Mouse (Mus musculus) heart, postnatal 10 days (tissue): ENCODE data around the gene BC004004. TPM values are rescaled to one million over a fixed set of nuclear protein-coding genes. Genes with fewer than 3 reads are reported as not detected.

ENCODE experiments used
- DNase-seq, 2 experiments: peaks; one replicate each; pipeline ENCODE4 v3.0.0; 2021
- intact Hi-C: fragments of 180-260 bp; cut with DNase I; formaldehyde crosslinking; loops from one replicate; pipeline ENCODE4 v1.15.1; 2025
- total RNA-seq, 2 experiments: library from RNA; stranded (reverse); gene quantifications; 2 replicates each; pipeline ENCODE4 v1.2.3; 2021

BC004004 gene
- total RNA-seq, 2 experiments from 2014 or later: 193 to 194 TPM

DNA sequence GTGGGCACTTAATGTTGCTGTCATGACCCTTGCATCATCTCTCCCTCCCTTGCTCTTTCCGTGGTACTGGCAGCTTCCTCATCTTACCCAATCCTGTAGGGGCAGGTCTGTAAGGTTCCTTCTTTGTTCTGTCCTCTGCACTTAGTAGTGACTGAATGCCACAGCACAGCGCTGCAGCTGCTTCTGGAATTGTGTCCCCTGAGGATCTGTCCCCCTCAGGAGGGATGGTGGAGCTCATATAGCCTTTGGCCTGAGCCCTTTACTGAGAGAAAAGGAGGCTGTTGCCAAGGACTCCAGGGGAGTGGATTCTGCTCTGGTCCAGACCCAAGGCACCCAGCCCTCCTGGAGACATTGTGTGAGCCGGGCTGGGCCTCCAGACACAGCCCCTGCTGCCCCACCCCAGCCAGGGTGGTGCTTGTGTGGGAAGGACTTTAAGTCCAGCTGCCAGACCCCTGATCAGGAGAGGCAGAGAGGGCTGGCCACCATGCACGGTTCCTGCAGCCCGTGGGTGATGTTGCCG, 50.2 kb downstream of the BC004004 start:
- peak in 1 of 2 experiments; percentile 51 for DNase-seq
- intact Hi-C loops: no loop called here

DNA sequence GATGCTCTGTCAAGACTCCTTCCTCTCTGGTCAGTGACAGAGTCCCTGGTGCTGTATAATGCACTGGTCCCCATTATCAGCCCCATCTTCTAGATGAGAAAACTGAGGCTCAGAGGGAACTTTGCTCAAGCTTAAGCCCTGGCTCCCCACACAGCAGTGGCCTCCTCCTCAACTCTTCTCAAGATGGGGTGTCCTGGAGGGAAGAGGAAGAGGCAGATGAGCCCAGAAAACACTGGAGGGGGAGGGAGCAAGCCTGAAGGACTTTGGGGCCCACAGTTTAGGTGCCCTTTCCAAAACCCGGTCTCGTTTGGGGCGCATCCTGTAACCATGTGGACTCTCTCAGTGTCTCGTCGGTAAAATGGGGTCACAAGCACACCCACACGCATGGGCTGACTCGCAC, 50.9 kb downstream of the BC004004 start:
- intact Hi-C loops: no loop called here

DNA sequence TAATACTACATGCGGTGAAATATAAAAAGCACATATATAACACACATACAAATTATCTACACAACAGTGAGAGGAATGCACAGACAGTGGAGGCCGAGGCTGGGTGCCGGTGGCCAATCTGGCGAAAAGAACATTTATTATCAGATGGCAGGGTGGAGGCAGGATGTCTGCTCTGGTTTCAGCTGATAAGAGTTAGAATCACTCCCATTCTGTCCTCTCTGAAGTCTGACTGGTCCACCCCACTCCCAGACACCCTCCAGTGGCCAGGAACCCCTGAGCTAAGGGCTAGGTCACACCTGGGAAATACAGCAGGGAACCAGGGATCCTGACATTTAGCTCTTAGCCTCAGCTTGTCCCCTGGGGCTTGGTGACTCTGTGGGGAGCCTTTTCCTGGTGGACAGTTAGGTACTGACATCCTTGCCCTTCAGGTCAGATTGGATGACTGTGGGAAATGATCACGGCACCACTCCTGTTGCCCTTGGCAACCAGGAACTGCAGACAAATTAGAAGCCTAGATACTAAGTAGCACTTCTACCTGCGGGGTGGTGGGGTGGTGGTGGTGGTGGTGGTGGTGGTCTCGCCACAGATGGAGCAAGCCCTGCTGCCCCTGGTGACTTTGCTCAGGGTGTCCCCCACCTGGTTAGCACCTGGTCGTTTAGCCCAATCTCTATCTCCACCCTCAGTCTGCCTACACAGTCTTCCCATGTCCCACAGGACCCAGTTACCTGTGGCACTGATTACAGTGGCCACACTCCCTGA, 51.5 kb downstream of the BC004004 start:
- intact Hi-C loops: no loop called here
- DNase-seq: no peak

More for the DNA sequence above, 50.9 kb downstream of the BC004004 start:
- no peak for DNase-seq

- intact Hi-C loops: no loop called here
- no peak for DNase-seq
These were observed 53.4 kb downstream of the BC004004 start for GRCm38 (mm10) chr17:29321765-29322602.

- no peak for DNase-seq
- intact Hi-C loops: no loop called here
These were observed 54.0 kb downstream of the BC004004 start for GRCm38 (mm10) chr17:29322603-29322962.

DNA sequence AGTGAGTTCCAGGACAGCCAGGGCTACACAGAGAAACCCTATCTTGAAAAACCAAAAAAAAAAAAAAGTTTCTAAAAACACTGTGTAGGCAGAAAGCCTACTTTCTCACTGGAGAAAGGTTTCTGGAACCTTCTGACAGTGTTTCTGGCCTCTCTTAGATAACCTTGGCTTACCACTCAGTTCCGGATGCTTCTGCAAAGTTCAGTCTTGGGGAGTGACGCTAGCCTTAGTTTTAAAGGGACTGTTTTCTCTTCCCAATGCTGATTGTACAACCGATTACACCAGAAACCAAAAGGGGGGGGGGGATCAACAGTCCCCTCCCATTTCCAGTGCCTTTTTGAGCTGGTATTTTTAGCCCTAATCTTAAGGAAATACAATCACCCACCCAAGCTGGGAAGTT, 55.0 kb downstream of the BC004004 start:
- intact Hi-C loops: no loop called here
- no peak for DNase-seq

DNA sequence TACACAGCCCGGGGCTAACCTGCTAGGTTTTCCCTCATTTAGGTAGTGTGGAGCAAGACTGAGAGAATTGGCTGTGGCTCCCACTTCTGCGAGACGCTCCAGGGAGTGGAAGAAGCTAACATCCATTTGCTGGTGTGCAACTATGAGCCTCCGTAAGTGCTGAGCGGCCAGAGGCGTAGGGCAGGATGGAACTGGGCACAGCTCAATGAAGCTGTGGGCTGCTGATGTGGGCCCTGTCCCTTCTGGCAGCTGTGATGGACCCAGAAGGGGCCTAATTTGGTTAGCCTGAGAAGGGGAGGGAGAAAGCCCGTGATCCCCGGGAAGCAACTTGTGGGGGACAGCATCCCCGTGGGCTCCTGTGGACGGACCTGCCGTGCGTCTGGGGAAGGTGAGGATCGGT, 57.2 kb downstream of the BC004004 start:
- intact Hi-C loops: no loop called here
- DNase-seq: no peak

DNA sequence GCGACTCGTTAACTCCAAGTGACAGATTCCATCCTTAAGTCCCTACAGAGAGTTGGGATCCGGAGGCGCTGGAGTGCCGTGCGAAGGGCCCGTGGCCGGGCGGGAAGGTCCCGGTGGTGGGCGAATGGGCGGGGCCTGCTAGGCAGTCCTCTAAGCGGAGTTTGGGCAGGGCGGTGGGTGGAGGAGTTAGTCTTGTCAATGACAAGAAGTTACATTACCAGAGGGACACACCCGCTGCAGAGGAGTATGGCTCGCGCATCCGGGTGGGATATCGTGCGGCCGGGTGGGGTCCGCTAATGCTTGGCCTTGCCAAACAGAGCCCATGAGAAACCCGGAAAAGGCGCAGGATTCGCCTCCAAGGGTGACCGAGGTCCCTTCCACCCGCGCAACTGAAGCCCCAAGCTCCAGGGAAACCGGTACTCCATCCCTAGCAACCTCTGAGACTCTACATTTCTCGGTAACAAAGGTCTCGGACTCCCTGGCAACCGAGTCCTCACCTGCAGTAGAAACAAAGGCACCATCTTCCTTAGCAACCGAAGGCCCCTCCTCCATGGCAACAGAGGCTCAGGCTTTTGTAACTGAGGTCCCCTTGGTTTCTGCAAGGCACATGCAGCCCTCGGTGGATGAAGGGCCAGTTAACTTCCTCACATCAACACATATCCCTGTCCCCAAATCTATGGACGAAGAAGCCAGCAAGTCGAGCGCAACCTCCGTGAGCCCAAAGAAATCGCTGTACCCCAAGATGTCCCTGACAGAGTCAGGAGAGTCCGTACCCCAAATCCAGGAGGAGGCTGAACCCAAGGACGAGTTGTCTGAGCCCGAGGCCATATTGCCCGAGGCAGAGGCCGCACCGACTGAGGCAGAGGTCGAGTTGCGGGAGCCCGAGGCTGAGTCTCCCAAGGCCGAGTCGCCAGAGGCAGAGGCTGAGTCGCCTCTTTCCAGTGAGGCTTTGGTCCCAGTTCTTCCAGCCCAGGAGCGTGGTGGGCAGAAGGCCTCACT, 58.2 kb downstream of the BC004004 start:
- intact Hi-C loops: no loop called here
- DNase-seq: peak in 1 of 2 experiments; percentile 59

- no peak for DNase-seq
- intact Hi-C loops: no loop called here
These were observed 59.1 kb downstream of the BC004004 start for GRCm38 (mm10) chr17:29327691-29328090.

DNA sequence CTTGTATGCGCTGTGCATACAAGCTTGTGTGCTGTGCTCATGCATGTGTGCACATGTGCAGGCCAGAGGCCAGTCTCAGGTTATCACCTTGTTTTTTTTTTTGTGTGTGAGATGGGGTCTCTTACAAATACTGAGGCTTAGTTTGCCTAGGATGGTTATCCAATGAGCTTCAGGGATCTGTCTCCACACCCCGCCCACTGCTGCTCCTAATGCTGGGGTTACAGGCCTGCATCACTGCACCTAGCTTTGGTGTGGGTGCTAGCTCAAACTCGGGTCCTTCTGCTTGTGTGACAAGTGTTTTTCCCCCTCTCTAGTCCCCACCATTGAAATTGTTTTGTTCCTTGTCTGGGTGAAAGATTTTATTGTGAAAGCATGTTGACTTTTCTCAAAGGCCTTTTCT, 61.6 kb downstream of the BC004004 start:
- intact Hi-C loops: no loop called here
- no peak for DNase-seq

GRCm38 (mm10) chr17:29330671-29331410, 62.3 kb downstream of the BC004004 start:
- intact Hi-C loops: no loop called here
- DNase-seq: peak; percentile 54 to 65

DNA sequence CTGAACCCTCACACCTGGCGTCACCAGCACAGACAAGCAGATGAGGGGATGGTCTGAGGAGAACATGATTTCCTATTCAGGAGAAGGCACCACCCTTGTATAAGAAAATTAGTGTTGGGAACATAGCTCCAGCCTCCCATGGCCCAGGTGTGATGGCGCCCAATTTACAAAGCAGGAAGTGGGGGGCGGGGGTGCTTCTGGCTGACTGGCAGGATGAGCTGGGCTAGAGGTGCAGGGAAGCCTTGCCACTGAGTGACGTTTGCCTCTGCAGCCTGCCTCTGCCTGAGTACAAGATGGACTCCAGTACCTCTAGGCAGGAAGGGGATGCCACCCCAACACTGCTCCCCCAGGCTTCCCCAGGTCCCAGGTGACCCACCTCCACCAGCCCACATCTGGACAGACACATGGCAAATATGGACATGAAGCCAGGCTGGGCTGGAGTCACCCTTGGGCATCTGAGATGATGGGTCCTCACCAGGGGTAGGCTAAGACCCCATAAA, 63.6 kb downstream of the BC004004 start:
- DNase-seq: no peak
- intact Hi-C loops: no loop called here

- intact Hi-C loops: no loop called here
These were observed 67.8 kb downstream of the BC004004 start for GRCm38 (mm10) chr17:29336266-29336990.

GRCm38 (mm10) chr17:29337979-29338823, 69.6 kb downstream of the BC004004 start:
- intact Hi-C loops: loop anchor here (2.0 kb wide), 1 partner anchor 37 kb away; no protein-coding TSS in a partner anchor
- DNase-seq: no peak

More at GRCm38 (mm10) chr17:29336266-29336990, 67.8 kb downstream of the BC004004 start:
- no peak for DNase-seq

GRCm38 (mm10) chr17:29339170-29339768, 70.7 kb downstream of the BC004004 start:
- DNase-seq: peak in 1 of 2 experiments; percentile 60
- intact Hi-C loops: loop anchor here (2.0 kb wide), 1 partner anchor 38 kb away; no protein-coding TSS in a partner anchor

DNA sequence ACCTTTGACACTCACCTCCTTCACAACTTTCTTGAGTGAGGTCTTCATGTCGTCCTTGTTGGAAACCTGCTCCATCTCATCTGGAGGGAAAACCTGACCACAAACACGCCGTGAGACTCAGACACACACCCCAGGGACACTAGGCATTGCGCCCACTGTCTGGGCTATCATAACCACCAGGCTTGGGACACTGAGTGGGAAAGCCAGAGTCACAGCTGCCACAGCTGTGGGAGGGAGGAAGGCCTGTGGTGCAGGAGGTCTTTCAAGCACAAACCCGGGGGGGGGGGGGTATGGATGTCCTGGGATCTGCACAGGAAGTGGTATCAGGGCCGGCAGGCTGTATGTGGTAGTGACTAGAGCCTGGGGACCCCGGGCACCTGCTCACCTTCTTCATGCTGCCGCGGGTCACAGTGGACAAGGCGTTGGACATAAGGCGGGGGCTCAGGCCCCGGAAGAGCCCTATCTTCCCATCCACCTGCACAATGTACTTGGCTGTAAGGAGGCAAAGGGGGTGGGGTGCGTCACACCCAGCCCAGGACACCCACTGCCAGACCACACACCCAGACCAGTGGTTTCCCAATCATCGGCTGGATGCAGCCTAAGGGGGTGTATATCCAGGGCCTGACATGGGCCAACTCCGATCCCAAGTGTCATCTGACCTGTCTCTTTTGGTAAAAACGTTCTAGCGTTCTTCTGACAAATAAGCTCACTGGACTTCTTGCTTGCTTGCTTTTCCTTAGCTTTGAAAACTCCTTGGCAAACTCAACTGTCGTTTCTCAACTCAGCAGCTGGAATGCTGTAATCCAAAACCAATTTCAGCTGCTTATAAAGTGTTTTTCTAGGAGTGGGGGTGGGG, 72.0 kb downstream of the BC004004 start:
- peak in 1 of 2 experiments; percentile 47 for DNase-seq
- intact Hi-C loops: no loop called here
